Mouse (Mus musculus): ENCODE data around the gene Disp3. TPM values are rescaled to one million over a fixed set of nuclear protein-coding genes. Genes with fewer than 3 reads are reported as not detected.

Gene Disp3
- polyA plus RNA-seq, 1 experiment: 0.01 TPM

DNA sequence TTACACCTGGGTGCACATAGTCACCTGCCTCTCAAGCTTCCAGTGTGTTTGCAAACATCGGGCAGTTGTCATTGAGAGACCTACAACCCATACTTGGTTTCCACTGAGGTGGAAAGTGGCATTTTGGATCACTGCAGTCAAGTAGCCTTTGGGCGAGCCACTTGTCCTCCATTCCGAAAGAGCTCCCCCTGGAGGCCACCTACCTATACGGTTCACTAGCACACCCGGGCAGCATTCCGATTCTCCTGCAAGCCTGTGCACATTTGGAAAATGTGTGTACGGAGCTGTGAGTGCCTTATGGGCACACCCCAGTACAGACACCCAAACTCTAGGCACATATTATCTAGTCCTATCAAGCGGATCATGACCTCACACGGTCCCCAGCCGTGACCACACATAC is 38.4 kb downstream of the Disp3 start:
- TF ChIP-seq GATA1 (IDR thresholded peaks at IDR 0.05; ENCODE audit: low read length): no peak

DNA sequence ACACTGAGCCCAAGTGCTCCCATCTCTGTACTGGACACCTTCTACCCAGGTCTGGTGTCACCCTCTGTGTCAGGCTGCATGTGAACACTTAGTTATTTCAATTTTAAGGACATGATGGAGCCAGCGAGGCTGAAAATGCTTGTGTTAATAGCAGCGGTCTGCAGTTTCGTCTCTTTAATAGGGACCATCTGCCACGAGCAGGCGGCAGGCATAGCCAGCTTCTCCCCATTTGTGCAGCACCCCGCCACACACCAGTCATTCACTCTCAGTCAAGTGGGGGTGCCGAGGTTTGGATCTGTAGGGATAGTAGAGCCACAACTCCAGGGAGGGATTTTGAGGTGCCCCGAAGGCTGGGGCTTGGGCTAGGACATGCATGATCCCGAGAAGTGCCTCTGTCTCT is 47.4 kb downstream of the Disp3 start:
- no peak for TF ChIP-seq GATA1 (IDR thresholded peaks at IDR 0.05; ENCODE audit: low read length)

DNA sequence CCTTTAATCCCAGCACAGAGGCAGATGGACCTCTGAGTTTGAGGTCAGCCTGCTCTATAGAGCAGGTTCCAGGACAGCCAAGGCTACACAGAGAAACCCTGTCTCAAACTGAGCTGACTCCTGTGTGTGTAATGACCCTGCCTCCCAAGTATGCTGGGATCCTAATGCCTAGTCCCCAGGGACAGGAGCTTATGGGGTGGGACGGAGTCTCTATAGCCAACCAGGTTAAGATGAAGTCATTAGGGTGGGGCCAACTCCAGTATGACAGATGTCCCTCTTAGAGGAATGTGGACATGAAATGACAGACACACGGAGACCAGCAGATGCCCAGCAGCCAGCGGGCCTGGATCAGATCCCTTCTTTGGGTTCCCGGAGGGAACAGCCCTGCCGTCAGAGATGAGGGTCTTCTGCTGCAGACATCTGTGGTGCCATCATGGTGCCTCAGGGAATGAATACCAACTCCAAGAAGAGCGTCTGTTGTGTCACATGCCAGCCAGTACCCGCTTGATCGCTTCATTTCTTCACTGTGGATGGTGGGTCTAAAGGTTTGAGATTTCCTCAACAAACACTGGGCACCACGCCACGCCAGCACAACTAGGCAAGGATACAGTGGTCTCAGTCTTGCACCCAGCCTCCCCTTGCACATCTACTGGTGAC is 48.2 kb downstream of the Disp3 start:
- TF ChIP-seq GATA1 (IDR thresholded peaks at IDR 0.05; ENCODE audit: low read length): no peak

- no peak for TF ChIP-seq GATA1 (IDR thresholded peaks at IDR 0.05; ENCODE audit: low read length)
These were observed 48.8 kb downstream of the Disp3 start for GRCm38 (mm10) chr4:148238919-148239318.

- no peak for TF ChIP-seq GATA1 (IDR thresholded peaks at IDR 0.05; ENCODE audit: low read length)
These were observed 49.5 kb downstream of the Disp3 start for GRCm38 (mm10) chr4:148238218-148238617.

DNA sequence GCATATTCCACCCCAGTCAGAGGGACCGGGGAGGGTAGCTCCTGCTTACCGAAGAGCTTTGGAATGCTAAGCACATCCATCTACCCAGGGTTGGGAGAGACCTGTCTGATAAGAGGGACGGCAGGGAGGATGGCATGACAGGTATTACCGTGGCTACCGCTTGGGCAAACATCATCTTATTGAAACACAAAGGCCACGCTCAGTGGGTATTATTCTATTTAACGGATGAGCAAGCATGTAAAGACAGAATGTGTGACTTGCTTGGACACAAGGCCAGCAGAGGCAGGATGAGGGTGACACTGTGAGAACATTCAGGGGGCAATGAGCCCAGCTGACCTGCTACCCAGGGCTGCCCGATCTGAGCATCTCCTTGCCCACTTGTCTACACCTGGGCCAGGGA is 51.1 kb downstream of the Disp3 start:
- no peak for TF ChIP-seq GATA1 (IDR thresholded peaks at IDR 0.05; ENCODE audit: low read length)

GRCm38 (mm10) chr4:148233061-148233460 is 54.7 kb downstream of the Disp3 start:
- no peak for TF ChIP-seq GATA1 (IDR thresholded peaks at IDR 0.05; ENCODE audit: low read length)

- TF ChIP-seq GATA1 (IDR thresholded peaks at IDR 0.05; ENCODE audit: low read length): no peak
These were observed 55.1 kb downstream of the Disp3 start for GRCm38 (mm10) chr4:148232615-148233014.

- no peak for TF ChIP-seq GATA1 (IDR thresholded peaks at IDR 0.05; ENCODE audit: low read length)
These were observed 55.6 kb downstream of the Disp3 start for GRCm38 (mm10) chr4:148232124-148232523.

DNA sequence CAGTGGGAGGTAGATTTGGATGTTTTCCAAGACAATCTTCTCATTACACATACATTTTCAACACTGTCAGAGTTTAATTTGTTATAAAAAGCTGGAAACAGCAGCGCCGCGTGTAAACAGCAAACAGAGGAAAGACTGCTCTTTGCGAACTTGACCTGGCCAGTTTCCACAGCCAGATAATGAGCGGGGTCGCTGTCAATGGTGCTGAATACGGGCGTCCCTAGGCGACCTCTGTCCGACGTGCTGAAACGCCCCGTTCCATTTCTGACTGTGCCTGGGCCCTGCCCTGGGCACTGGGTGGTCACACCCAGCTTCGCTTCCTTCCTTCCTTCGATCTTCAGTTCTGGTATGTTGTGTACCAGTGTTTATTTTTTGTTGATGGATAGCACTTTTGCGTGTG is 58.1 kb downstream of the Disp3 start:
- TF ChIP-seq GATA1 (IDR thresholded peaks at IDR 0.05; ENCODE audit: low read length): no peak

DNA sequence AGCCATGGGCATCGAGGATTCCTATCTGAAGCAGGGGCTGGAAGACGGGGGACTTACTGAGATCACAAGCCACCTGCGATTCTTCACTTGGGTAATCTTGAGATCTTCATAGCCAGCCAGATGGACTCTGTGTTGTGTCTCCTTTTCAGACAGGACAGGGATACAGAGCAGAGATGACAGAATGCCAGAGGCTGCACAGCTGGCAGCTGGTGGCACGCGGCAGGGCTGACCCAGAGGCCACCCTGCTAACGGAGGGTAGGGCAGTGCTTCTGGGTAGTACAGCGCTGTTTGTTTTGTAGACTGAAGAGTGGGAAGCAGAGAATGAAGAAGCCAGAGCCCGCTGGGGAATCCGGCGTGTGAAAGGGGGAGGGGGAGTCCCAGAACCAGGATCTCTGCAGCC is 64.8 kb downstream of the Disp3 start:
- no peak for TF ChIP-seq GATA1 (IDR thresholded peaks at IDR 0.05; ENCODE audit: low read length)

GRCm38 (mm10) chr4:148220656-148221055 is 67.1 kb downstream of the Disp3 start:
- TF ChIP-seq GATA1 (IDR thresholded peaks at IDR 0.05; ENCODE audit: low read length): no peak

DNA sequence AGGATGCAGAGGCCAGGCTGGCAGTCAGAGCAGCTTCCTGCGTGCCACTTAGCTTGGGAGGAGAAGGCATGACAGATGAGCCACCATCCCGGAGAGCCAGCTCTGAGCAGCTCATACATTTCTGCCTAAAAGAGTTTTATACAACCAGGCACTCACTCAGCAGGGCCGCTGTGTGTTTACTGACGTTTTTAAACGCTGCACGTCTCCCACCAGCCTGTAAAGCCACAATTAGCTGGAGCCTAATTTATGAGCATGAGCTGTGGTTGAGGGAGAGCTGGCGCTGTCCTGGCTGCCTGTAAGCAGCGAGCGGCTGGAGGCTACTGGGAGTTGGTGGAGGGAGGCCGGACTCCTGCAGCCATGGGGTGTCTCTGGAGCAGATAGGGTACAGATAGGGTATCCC is 69.5 kb downstream of the Disp3 start:
- no peak for TF ChIP-seq GATA1 (IDR thresholded peaks at IDR 0.05; ENCODE audit: low read length)

DNA sequence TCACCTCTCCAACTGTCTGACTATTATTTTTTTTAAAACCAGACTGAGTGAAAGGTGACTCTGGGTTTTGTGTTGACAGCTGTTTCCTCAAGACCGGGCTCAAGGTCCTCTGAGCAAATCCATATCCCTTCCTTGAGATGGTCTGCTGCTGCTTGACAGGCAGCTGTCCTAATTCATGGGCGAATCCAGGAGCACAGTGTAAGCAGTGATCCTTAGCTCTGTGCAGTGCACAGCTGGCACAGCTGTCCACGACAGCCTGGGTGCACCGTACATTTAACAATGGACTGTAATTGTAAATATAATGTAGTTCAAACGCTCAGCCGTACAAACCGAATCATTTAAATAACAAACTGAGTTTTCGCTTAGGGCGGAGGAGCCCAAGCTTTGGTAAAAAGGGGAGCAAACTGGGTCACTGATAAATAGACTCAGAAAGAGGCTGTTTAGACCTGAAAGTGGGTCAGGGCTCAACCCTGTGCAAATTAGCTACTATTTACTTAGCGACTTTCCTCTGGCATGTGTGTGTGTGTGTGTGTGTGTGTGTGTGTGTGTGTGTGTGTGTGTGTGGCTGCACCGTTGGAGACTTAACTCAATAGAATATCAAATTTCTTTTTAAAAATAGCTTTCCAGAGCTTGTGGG is 72.4 kb downstream of the Disp3 start:
- no peak for TF ChIP-seq GATA1 (IDR thresholded peaks at IDR 0.05; ENCODE audit: low read length)

- no peak for TF ChIP-seq GATA1 (IDR thresholded peaks at IDR 0.05; ENCODE audit: low read length)
These were observed 73.2 kb downstream of the Disp3 start for GRCm38 (mm10) chr4:148214460-148215136.

DNA sequence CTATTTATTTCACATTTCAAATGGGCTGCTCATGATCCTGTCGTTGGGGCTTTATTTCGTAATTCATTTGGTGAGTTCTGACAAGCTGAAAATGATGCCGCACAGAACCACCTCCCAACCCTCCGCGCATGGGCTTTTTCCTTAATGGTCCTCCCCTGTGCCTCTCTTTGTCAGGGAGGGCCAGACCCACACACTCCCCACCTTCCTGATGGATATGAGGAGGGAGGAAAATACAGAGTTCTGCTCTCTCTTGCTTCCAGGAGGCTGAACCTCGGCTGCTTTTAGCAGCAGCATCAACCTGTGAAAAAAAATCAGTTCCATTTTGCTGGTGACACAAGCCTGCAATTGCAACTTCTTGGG is 82.9 kb downstream of the Disp3 start:
- no peak for TF ChIP-seq GATA1 (IDR thresholded peaks at IDR 0.05; ENCODE audit: low read length)
